Mouse (Mus musculus) stomach, postnatal 0 days (tissue): Measurements from ENCODE around the gene Sec31a.

ENCODE experiments used
- CTCF ChIP-seq: IDR thresholded peaks from 2 replicates; pipeline ENCODE4 v1.5.1; 2016; ENCODE audit warnings: antibody characterized with exemption, low read depth, mild to moderate bottlenecking, moderate library complexity
- EP300 ChIP-seq: optimal IDR thresholded peaks from 2 replicates; pipeline ENCODE3; 2016; ENCODE audit warnings: antibody characterized with exemption

GRCm38 (mm10) chr5:100380277-100380676, 35.8 kb downstream of the Sec31a start:
- TF ChIP-seq CTCF = no peak
- no peak for TF ChIP-seq EP300
